9 mouse cellular contexts compared by ENCODE assay signal in the genomic region with DNA sequence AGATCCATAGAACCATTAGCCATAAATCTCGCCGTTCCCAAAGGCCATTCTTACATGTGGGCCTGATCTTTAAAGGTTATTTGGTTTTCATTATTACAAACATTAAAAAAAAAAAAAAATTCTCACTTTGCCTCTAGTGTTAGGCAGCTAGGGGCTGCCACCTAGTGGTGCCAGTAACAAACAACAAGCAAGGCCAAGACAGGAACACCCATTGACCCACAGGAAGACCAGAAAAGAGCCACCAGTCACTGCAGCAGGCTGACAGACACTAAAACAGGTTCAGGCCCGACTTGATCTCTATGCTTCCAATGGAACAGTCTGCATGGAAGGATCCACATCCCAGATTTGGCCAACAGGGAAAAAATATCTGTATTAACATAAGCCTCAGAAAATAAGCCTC. TPM values are rescaled to one million over a fixed set of nuclear protein-coding genes. Genes with fewer than 3 reads are reported as not detected.
A peak's percentile ranks its signal among the peaks of the same experiment; 100 is the strongest.
DNase-seq lines count a peak whose midpoint lies in the region; TF ChIP-seq lines count a peak whose summit lies in the region.
"Had no signal": no experiment of that assay in that cellular context is flagged by ENCODE, and none has a peak within 500 bp of the region (broad histone marks: within the 10 kb centered on the region; RNA-seq: fewer than 3 reads in every experiment).

No protein-coding gene starts in this region.

- no peak for TF ChIP-seq POLR2A in lung, adult 2 months (IDR thresholded peaks at IDR 0.05; ENCODE audit: borderline replicate concordance, extremely low read depth, low read depth, low read length)

- DNase-seq in gastrocnemius, adult 2 months = peak; percentile 43
- no peak for DNase-seq in gastrocnemius, adult 8-10 months (ENCODE audit: low spot score in 2 of 2)
- DNase-seq in spleen, adult 12 weeks (ENCODE audit: low spot score) = peak; percentile 27
- DNase-seq in spleen, postnatal 4 days (ENCODE audit: low spot score in 2 of 2) = no peak
- DNase-seq in cerebellum, adult 11-12 months = peak; percentile 53
- peak; percentile 67 for DNase-seq in heart, postnatal 4 days
- peak; percentile 38 for DNase-seq in lung, adult 2 months
- DNase-seq in spleen, postnatal 36 days (ENCODE audit: low spot score in 2 of 2) = peak; percentile 30 to 37

- WGBS in lung, adult 2 months = 49% methylated on average over 3 of the region's 3 CpGs

- intact Hi-C loops in gastrocnemius, adult 2 months (cut with DNase I) = no loop called here

- no peaks in the 10 kb centered on the region for H3K4me1 ChIP-seq in lung, adult 2 months (ENCODE audit: control insufficient read depth, insufficient read depth, low read length)

- no peak overlapping the region for H3K4me3 ChIP-seq in gastrocnemius, adult 2 months
- no peak overlapping the region for H3K4me3 ChIP-seq in lung, adult 2 months (replicated peaks; ENCODE audit: extremely low read depth, low read depth, low read length)
- H3K4me3 ChIP-seq: heart, embryonic 15.5 days had no signal

- peak; percentile 89 for TF ChIP-seq CTCF in gastrocnemius, adult 2 months (IDR thresholded peaks at IDR 0.05)
- peak; percentile 73 for TF ChIP-seq CTCF in lung, adult 2 months (IDR thresholded peaks at IDR 0.05; ENCODE audit: insufficient read depth, low read length)

- H3K27ac ChIP-seq in gastrocnemius, adult 2 months = no peak overlapping the region
- H3K27ac ChIP-seq: heart, embryonic 15.5 days had no signal

RNA-seq across cellular contexts. Expression of a gene that starts 19.2 kb away (rescaled TPM):
- total RNA-seq in gastrocnemius, adult 2 months (2021) = 10 to 100 TPM; 71.7 to 94.8 TPM
- total RNA-seq in gastrocnemius, adult 8-10 months (2022) = 10 to 100 TPM; 76.0 to 91.9 (median 89.6) TPM
- total RNA-seq in heart, postnatal 4 days (2021) = 10 to 100 TPM; 68.6 to 80.3 TPM
- polyA plus RNA-seq in lung, adult 2 months (2012; rRNA removed) = 44.0 and 57.1 TPM in 2 replicates

RNA-seq across cellular contexts. Expression of a gene that starts 23.2 kb away (rescaled TPM):
- 1 to 10 TPM; 4.6 to 6.8 TPM for total RNA-seq in gastrocnemius, adult 2 months (2021)
- 1 to 10 TPM; 3.0 to 4.5 (median 3.7) TPM for total RNA-seq in gastrocnemius, adult 8-10 months (2022)
- 10 to 100 TPM in 1 of 2 experiments, 1 to 10 TPM in 1; 8.6 to 10.5 TPM for total RNA-seq in heart, postnatal 4 days (2021)
- 30.3 and 40.5 TPM in 2 replicates for polyA plus RNA-seq in lung, adult 2 months (2012; rRNA removed)

Comparison
In these comparisons a context has a peak if more than half of its experiments do, and no peak if none do; other contexts are left out.
1. DNase-seq: peak in gastrocnemius, adult 2 months (single experiment), spleen, adult 12 weeks (single experiment), cerebellum, adult 11-12 months (single experiment), heart, postnatal 4 days (single experiment), lung, adult 2 months (single experiment) and spleen, postnatal 36 days (2 of 2); none in gastrocnemius, adult 8-10 months (0 of 2) and spleen, postnatal 4 days (0 of 2).